Mouse (Mus musculus): ENCODE results near the gene S1pr2. TPM values are rescaled to one million over a fixed set of nuclear protein-coding genes. Genes with fewer than 3 reads are reported as not detected.
A peak's percentile ranks its signal among the peaks of the same experiment; 100 is the strongest.

Gene S1pr2
- 4.7 and 4.8 TPM in 2 replicates for polyA plus RNA-seq (2015; fragmentation: Nextera tagmentation; extraction: Ambion mirVana)

DNA sequence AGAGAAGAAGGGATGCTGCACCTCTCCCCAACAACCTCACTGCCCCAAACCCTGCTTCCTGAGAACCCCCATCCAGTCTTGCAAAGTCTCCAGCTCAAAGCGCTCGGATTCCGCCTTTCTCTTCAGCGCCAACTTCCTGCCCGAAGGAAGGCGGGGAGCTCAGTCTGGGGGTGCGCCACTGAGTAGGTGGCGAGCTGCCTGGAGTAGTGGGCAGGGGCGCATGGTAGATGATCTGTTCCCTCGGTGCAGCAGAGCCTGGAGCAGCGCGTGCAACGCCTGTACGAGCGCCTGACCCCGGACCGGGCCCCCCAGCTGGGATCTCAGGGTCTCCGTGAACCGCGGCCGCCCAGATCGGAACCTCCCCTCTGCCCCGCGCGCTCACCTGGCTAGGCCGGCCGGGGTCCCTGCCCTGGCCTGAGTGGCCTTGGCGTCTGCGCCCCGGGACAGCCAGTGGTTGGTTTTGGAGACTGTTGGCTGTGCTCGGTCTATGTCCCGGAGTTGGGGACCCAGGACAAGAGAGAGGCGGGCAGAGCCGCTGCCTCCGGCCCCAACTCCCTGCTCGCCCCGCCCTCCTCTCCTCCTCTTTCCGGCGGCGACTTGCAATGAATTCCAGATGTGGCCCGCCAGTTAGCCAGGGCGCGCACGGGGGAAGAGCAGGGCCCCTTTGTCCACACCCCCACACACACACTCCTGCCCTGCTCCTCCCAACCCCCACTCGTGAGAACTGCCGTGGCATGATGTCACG, at the start of gene S1pr2:
S1pr2 (minus strand) TSS at position 566 of the 745 bp plus-strand sequence.
- under 1% methylated on average over 45 of the region's 47 CpGs for WGBS (ENCODE audit: insufficient replicate concordance)
- no peaks in the 10 kb centered on the region for H3K36me3 ChIP-seq
- DNase-seq: peak; percentile 53
- peaks cover 67% of the 10 kb centered on the region for H3K4me1 ChIP-seq (replicated peaks)
- H3K4me3 ChIP-seq (replicated peaks): peak within 1 kb of the TSS; percentile 81
- no peaks in the 10 kb centered on the region for H3K9me3 ChIP-seq (replicated peaks)
- peak within 1 kb of the TSS; percentile 97 for H3K4me2 ChIP-seq
- H3K9ac ChIP-seq: peak within 1 kb of the TSS; percentile 80
- H3K27ac ChIP-seq: peak within 1 kb of the TSS; percentile 77
- peak; percentile 67 for ATAC-seq (ENCODE audit: low read depth)
- H3K27me3 ChIP-seq: peaks cover 14% of the 10 kb centered on the region; the same call in 1 of the 2 replicates

DNA sequence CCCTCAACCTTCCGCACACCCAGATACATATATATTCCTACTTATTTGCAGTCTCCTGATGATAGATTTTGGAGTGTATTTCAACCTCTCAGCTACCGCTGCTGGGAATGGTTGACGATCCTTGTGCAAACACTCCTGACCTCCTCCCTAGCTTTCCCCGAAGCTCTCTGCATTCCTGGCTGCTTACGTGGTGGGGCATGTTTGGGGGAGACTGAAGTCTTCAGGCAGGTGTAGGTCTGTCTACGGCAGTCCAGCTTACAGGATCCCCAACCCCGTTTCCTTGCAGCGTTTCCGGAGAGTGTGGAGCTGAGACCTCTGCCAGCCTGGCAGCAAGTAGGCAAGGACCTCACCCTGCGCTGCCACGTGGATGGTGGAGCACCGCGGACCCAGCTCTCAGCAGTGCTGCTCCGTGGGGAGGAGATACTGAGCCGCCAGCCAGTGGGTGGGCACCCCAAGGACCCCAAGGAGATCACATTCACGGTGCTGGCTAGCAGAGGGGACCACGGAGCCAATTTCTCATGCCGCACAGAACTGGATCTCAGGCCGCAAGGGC, 48.8 kb upstream of the S1pr2 start:
- H3K9ac ChIP-seq: no peak overlapping the region
- H3K27ac ChIP-seq: peak overlapping the region; percentile 40; the same call in 1 of the 2 replicates
- no peak for DNase-seq

DNA sequence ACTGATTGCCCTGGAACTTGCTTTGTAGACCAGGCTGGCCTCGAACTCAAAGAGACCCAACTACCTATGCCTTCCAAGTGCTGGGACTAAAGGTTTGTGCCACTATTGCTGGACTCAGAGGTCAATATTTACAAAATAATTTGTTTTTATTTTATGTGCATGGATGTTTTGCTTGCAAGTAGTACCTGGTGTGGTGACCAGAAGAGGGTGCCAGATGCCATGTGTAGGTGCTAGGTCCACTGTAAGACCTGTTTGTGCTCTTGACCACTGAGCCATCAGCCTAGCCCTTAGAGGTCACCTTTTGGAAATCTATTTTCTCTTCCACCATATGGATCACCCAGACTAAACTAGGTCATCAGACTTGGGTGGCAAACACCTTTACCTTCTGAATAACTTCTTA, 46.1 kb upstream of the S1pr2 start:
- no peak overlapping the region for H3K27ac ChIP-seq
- no peak overlapping the region for H3K4me2 ChIP-seq
- DNase-seq: no peak
- H3K9me3 ChIP-seq (replicated peaks): no peaks in the 10 kb centered on the region
- peaks cover 14% of the 10 kb centered on the region; the same call in 1 of the 2 replicates for H3K36me3 ChIP-seq
- peaks cover 22% of the 10 kb centered on the region for H3K4me1 ChIP-seq (replicated peaks)
- no peak overlapping the region for H3K9ac ChIP-seq
- H3K4me3 ChIP-seq (replicated peaks): no peak overlapping the region
- WGBS (ENCODE audit: insufficient replicate concordance): 55% methylated on average over 1 of the region's 1 CpGs
- H3K27me3 ChIP-seq: peaks cover 9% of the 10 kb centered on the region; the same call in 1 of the 2 replicates
- no peak for ATAC-seq (ENCODE audit: low read depth)

More for the DNA sequence above, 48.8 kb upstream of the S1pr2 start:
- H3K9me3 ChIP-seq (replicated peaks): no peaks in the 10 kb centered on the region
- no peak overlapping the region for H3K4me3 ChIP-seq (replicated peaks)
- H3K27me3 ChIP-seq: no peaks in the 10 kb centered on the region
- H3K36me3 ChIP-seq: peaks cover 18% of the 10 kb centered on the region; the same call in 1 of the 2 replicates
- ATAC-seq (ENCODE audit: low read depth): no peak
- H3K4me1 ChIP-seq (replicated peaks): peaks cover 40% of the 10 kb centered on the region
- no peak overlapping the region for H3K4me2 ChIP-seq
- 81% methylated on average over 19 of the region's 19 CpGs for WGBS (ENCODE audit: insufficient replicate concordance)

DNA sequence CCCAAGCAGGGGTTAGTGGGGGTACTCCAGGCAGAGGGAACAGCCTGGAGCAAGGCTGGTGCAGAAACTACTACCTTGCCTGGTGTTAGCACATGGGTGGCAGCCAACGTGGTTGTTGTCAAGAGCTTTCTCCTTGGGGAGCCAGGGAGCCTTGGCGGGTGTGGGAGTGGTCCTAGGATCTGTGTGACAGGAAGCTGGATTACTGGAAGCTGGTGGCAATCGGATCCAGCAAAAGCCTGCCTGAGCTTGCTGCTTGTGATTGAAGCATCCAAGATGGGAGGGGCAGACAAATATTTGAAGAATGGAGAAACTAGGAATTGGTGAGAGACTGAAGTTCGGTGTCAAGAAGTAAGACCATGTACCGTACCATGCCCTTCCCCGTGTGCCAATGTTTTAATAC, 45.7 kb upstream of the S1pr2 start:
- DNase-seq (no peak), ATAC-seq (ENCODE audit: low read depth) (no peak)
- Histone ChIP-seq H3K9ac (no peak overlapping the region), H3K4me2 (no peak overlapping the region), H3K36me3 (peaks cover 10% of the 10 kb centered on the region; the same call in 1 of the 2 replicates), H3K4me1 (replicated peaks) (peaks cover 22% of the 10 kb centered on the region), H3K27ac (no peak overlapping the region), H3K4me3 (replicated peaks) (no peak overlapping the region), H3K27me3 (peaks cover 13% of the 10 kb centered on the region), H3K9me3 (replicated peaks) (no peaks in the 10 kb centered on the region)
- 70% methylated on average over 6 of the region's 6 CpGs for WGBS (ENCODE audit: insufficient replicate concordance)

DNA sequence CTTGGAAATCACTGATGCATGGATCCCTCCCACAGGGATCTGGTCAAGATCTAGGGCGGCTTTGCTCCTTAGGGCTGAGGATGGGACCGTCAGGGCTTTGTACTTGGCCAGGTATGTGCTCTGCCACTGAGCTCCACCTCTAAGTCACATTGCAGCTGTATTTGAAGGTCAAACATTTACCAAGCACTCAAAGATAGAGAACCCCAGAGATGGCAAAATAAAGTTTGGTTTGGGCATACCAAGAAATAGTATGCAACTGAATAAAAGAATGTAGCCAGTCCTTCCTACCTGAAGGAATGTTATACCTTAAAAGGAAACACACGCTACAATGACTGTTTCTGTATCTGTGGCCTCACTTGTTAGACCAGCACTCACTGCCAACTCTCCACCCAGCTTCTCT, 44.8 kb upstream of the S1pr2 start:
- Histone ChIP-seq H3K36me3 (peaks cover 7% of the 10 kb centered on the region; the same call in 1 of the 2 replicates), H3K4me2 (no peak overlapping the region), H3K27me3 (peaks cover 23% of the 10 kb centered on the region), H3K27ac (no peak overlapping the region), H3K9me3 (replicated peaks) (no peaks in the 10 kb centered on the region), H3K4me1 (replicated peaks) (peaks cover 22% of the 10 kb centered on the region), H3K9ac (no peak overlapping the region), H3K4me3 (replicated peaks) (no peak overlapping the region)
- DNase-seq (no peak), ATAC-seq (ENCODE audit: low read depth) (no peak)
- WGBS (ENCODE audit: insufficient replicate concordance): 75% methylated on average over 3 of the region's 3 CpGs

DNA sequence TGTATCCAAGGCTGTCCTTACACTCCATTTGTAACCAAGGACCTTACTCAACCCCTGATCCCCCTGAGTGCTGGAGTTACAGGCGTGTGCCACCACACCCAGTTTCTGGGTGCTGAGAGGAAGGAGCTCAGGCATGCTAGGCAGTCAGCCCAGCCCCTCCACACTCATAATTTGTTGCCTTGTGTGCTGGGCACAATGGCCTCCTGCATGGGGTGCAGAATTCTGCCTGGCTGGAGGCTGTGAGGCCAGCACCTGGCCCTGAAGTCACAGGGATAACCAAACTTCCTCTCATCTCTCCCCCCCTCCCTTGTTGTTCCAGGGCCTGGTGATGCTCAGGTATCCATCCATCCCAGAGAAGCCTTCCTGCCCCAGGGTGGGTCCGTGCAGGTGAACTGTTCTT, 42.0 kb upstream of the S1pr2 start:
- no peak for ATAC-seq (ENCODE audit: low read depth)
- H3K4me2 ChIP-seq: no peak overlapping the region
- H3K27me3 ChIP-seq: peaks cover 49% of the 10 kb centered on the region
- WGBS (ENCODE audit: insufficient replicate concordance): 57% methylated on average over 2 of the region's 2 CpGs
- no peaks in the 10 kb centered on the region for H3K9me3 ChIP-seq (replicated peaks)
- H3K36me3 ChIP-seq: no peaks in the 10 kb centered on the region; the same call in 1 of the 2 replicates
- H3K4me1 ChIP-seq (replicated peaks): peaks cover 37% of the 10 kb centered on the region
- H3K9ac ChIP-seq: 0 out of 2 replicates have a peak overlapping the region, but pooled peaks have one; percentile 3
- H3K27ac ChIP-seq: no peak overlapping the region
- DNase-seq: no peak
- H3K4me3 ChIP-seq (replicated peaks): no peak overlapping the region

DNA sequence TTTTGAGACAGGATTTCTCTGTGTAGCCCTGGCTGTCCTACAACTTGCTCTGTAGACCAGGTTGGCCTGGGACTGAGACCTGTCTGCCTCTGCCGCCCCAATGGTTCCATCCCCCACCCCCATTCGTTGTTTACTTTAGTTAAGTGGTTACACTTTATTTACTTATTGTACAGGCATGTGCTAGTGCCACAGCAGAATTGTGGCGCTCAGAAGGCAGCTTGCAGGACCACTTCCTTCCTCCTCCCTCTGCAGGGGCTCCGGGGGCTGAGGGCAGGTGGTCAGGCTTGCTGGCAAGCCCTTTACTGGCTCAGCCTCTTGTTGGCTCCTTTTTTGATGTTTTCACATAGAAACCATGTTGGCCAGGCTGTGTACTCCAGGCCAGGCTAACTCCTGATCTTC, 40.6 kb upstream of the S1pr2 start:
- Histone ChIP-seq H3K36me3 (no peaks in the 10 kb centered on the region; the same call in 1 of the 2 replicates), H3K9ac (0 out of 2 replicates have a peak overlapping the region, but pooled peaks have one; percentile 26), H3K4me1 (replicated peaks) (peaks cover 45% of the 10 kb centered on the region), H3K4me3 (replicated peaks) (peak overlapping the region; percentile 56), H3K27ac (peak overlapping the region; percentile 34), H3K9me3 (replicated peaks) (no peaks in the 10 kb centered on the region), H3K27me3 (peaks cover 49% of the 10 kb centered on the region), H3K4me2 (peak overlapping the region; percentile 68)
- DNase-seq: no peak
- no peak for ATAC-seq (ENCODE audit: low read depth)
- 22% methylated on average over 4 of the region's 4 CpGs for WGBS (ENCODE audit: insufficient replicate concordance)

DNA sequence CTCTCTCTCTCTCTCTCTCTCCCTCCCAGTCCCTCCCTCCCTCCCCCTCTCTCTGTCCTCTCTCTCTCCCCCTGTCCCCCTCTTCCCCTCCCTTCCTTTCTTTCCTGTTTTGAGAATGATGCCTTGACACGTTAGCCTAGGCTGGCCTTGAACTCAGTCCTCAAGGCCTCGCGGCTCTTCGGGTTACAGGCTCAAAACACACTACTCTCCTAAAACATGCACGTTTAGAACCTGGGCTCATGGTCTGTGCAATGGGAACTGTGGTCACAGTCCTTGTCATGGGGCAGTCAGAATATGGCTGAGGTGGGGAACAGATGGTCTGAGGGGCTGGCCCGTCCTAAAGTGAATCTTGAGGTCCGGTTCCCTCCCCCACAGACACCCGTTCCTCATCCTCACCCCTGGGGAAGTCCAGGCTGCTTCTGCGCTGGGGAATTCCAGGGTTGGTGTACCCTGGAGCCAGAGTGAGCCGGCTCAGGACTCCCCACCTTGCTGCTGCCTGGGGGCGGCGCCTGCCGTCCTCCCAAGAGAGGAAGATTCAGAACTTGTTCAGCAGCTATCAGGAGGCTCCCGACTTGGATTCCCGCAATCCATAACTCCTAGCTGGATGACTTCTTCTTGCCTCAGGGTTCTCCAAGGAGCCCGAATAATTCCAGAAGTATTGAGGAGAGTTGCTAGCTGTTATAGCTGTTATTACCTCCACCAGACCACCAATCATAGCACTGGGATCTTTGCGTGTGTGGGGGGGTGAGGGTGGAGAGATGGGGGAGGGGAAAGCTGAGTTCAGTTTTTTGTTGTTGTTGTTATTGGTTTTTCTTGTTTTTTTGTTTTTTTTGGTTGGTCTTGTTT, 40.0 kb upstream of the S1pr2 start:
- H3K27ac ChIP-seq: no peak overlapping the region; the same call in 1 of the 2 replicates
- H3K4me2 ChIP-seq: peak overlapping the region; percentile 68
- ATAC-seq (ENCODE audit: low read depth) (peak; percentile 19; the same call in 1 of the 2 replicates), DNase-seq (no peak)
- H3K4me1 ChIP-seq (replicated peaks): peaks cover 51% of the 10 kb centered on the region
- H3K27me3 ChIP-seq: peaks cover 49% of the 10 kb centered on the region
- no peaks in the 10 kb centered on the region for H3K9me3 ChIP-seq (replicated peaks)
- peak overlapping the region; percentile 56 for H3K4me3 ChIP-seq (replicated peaks)
- no peaks in the 10 kb centered on the region; the same call in 1 of the 2 replicates for H3K36me3 ChIP-seq
- peak overlapping the region; percentile 59 for H3K9ac ChIP-seq
- 5% methylated on average over 17 of the region's 17 CpGs for WGBS (ENCODE audit: insufficient replicate concordance)

DNA sequence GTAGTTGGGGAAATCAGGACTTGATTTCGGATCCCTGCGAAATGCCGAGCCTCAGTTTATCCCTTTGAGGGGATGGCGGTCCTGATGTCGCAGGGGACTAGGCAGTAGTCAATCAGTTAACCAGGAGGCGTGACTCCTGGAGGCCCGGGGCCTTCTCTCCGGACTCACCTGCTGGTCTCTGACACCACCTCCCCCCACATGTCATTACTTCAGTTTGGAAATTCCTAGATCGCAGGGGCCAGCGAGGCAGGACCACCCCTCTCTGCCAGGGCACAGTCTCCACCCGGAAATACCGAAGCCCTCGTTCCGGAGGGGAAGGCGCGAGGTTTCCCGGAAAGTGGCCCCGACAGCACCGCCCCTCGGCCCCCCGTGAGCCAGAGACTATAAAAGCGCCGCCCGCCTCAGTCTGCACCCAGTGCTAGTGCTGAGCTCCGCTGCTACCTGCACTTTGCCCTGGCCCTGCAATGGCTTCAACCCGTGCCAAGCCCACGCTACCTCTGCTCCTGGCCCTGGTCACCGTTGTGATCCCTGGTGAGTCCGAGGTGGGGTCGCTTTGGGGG, 39.1 kb upstream of the S1pr2 start, which contains the start of gene Icam1:
Icam1 (plus strand) TSS at position 415 of the 560 bp plus-strand sequence.
- ATAC-seq (ENCODE audit: low read depth) (peak; percentile 53), DNase-seq (no peak)
- Histone ChIP-seq H3K4me2 (peak within 1 kb of the TSS; percentile 68), H3K4me1 (replicated peaks) (peaks cover 55% of the 10 kb centered on the region), H3K27me3 (peaks cover 49% of the 10 kb centered on the region), H3K27ac (peak within 1 kb of the TSS; percentile 67), H3K4me3 (replicated peaks) (peak within 1 kb of the TSS; percentile 56), H3K9ac (peak within 1 kb of the TSS; percentile 59), H3K9me3 (replicated peaks) (no peaks in the 10 kb centered on the region), H3K36me3 (no peaks in the 10 kb centered on the region; the same call in 1 of the 2 replicates)
- WGBS (ENCODE audit: insufficient replicate concordance): under 1% methylated on average over 30 of the region's 30 CpGs

DNA sequence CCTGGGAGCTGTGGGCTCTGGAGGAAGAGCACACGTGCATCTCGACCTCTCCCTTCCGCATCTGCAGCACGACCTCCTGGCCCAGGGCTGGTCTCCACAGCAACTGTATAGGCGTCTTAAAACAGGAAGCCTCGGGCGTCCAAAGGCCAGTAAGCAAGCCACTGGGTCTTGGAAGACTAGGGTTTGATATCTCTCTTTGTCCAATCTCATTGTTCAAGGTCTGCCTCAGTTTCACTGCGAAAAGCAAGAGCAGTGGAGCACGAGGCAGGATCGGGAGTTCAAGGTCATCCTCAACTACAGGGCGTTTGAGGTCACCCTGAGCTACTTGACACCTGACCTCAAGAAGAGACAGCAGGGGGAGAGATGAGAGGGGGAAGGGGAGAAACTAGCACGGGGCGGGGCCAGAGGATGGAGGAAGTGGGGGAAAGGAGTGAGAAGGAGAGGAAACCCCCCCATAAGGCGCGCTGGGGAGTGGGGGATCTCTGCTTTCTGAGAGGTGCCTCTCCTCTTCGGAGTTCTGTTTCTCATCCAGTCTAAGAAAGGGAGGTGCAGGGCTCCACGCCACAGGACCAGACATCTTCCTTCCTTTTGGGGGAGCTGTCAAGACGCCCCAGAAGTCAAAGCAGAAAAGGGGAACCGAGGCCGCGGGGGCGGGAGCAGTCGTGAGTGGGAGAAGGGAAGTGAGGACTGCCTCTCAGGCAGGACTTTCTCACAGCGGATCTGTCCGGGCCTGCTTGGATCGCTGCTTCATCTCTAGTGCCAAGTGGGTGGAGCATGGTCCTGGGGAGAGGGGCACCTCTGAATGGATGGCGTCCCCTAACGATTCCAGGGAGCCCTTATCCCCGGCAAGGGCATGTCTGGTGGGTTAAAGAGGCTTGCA, 38.4 kb upstream of the S1pr2 start:
- Histone ChIP-seq H3K9me3 (replicated peaks) (no peaks in the 10 kb centered on the region), H3K4me1 (replicated peaks) (peaks cover 59% of the 10 kb centered on the region), H3K4me3 (replicated peaks) (peak overlapping the region; percentile 56), H3K27ac (peak overlapping the region; percentile 67), H3K4me2 (peak overlapping the region; percentile 68), H3K27me3 (peaks cover 49% of the 10 kb centered on the region), H3K36me3 (no peaks in the 10 kb centered on the region; the same call in 1 of the 2 replicates), H3K9ac (peak overlapping the region; percentile 59)
- DNase-seq (no peak), ATAC-seq (ENCODE audit: low read depth) (peak; percentile 8; the same call in 1 of the 2 replicates)
- WGBS (ENCODE audit: insufficient replicate concordance): 2% methylated on average over 29 of the region's 29 CpGs
